Mouse (Mus musculus) hematopoietic stem cell, adult 5-6 weeks (primary cell): ENCODE measurements around the gene Mindy4. TPM values are rescaled to one million over a fixed set of nuclear protein-coding genes. Genes with fewer than 3 reads are reported as not detected.

Experiments used
- ATAC-seq, 2 experiments: fragments of 125-278 bp in 1 of 2; replicated peaks in 1 of 2; 2 replicates each; pipeline ENCODE4 v1.8.0; 2016 to 2017; ENCODE audit warnings: inconsistent platforms in 2 of 2, mild to moderate bottlenecking in 2 of 2, moderate number of reproducible peaks in 2 of 2, low read depth in 1 of 2, moderate TSS enrichment in 1 of 2; ENCODE audit not compliant: low FRiP score in 2 of 2, poor library complexity in 2 of 2, severe bottlenecking in 2 of 2, insufficient read depth in 1 of 2, low TSS enrichment in 1 of 2
- total RNA-seq: library from RNA; stranded (forward); fragments of 172-1452, 232-1000 nt; gene quantifications from 2 replicates; pipeline ENCODE4 v1.2.3, GENCODE M21; 2017

Mindy4 gene
- total RNA-seq, 1 experiment from 2014 or later, result 14.9 TPM

- no peak for ATAC-seq
These were observed 139.1 kb downstream of the Mindy4 start for GRCm38 (mm10) chr6:55342328-55342727.

- ATAC-seq, result no peak
These were observed 140.3 kb downstream of the Mindy4 start for GRCm38 (mm10) chr6:55343446-55343845.

GRCm38 (mm10) chr6:55344291-55345016 is 141.3 kb downstream of the Mindy4 start:
- ATAC-seq, result no peak

- no peak for ATAC-seq
These were observed 142.1 kb downstream of the Mindy4 start for GRCm38 (mm10) chr6:55345264-55345663.

- no peak for ATAC-seq
These were observed 143.3 kb downstream of the Mindy4 start for GRCm38 (mm10) chr6:55346491-55346890.

GRCm38 (mm10) chr6:55347711-55348571 is 144.8 kb downstream of the Mindy4 start:
- ATAC-seq, result no peak

- no peak for ATAC-seq
These were observed 146.0 kb downstream of the Mindy4 start for GRCm38 (mm10) chr6:55349231-55349630.

- ATAC-seq, result no peak
These were observed 147.3 kb downstream of the Mindy4 start for GRCm38 (mm10) chr6:55350383-55350952.

GRCm38 (mm10) chr6:55351712-55352111 is 148.5 kb downstream of the Mindy4 start:
- ATAC-seq, result no peak

GRCm38 (mm10) chr6:55353711-55354445 is 150.7 kb downstream of the Mindy4 start:
- no peak for ATAC-seq

- no peak for ATAC-seq
These were observed 151.4 kb downstream of the Mindy4 start for GRCm38 (mm10) chr6:55354456-55355117.

- no peak for ATAC-seq
These were observed 152.4 kb downstream of the Mindy4 start for GRCm38 (mm10) chr6:55355575-55355974.

GRCm38 (mm10) chr6:55356017-55356703 is 153.0 kb downstream of the Mindy4 start:
- ATAC-seq, result peak; percentile 73 to 82

- no peak for ATAC-seq
These were observed 153.9 kb downstream of the Mindy4 start for GRCm38 (mm10) chr6:55356976-55357635.

GRCm38 (mm10) chr6:55357636-55358031 is 154.5 kb downstream of the Mindy4 start:
- no peak for ATAC-seq

GRCm38 (mm10) chr6:55358731-55359143 is 155.6 kb downstream of the Mindy4 start:
- ATAC-seq, result peak; percentile 28 to 59; a peak in 2 of 4 replicates
